Mouse (Mus musculus) left cerebral cortex, adult 8-10 months (tissue): ENCODE results near the gene Rrp12. TPM values are rescaled to one million over a fixed set of nuclear protein-coding genes. Genes with fewer than 3 reads are reported as not detected.
A peak's percentile ranks its signal among the peaks of the same experiment; 100 is the strongest.

Source experiments
- DNase-seq, 2 experiments: peaks; one replicate each; pipeline ENCODE4 v3.0.0; 2022; ENCODE audit warnings: low spot score in 2 of 2
- total RNA-seq, 4 experiments: library from RNA; stranded (reverse); gene quantifications; 2 replicates each; pipeline ENCODE4 v1.2.4; 2022

Rrp12 gene
- total RNA-seq, 4 experiments from 2014 or later = 30.1 to 33.4 (median 30.9) TPM

DNA sequence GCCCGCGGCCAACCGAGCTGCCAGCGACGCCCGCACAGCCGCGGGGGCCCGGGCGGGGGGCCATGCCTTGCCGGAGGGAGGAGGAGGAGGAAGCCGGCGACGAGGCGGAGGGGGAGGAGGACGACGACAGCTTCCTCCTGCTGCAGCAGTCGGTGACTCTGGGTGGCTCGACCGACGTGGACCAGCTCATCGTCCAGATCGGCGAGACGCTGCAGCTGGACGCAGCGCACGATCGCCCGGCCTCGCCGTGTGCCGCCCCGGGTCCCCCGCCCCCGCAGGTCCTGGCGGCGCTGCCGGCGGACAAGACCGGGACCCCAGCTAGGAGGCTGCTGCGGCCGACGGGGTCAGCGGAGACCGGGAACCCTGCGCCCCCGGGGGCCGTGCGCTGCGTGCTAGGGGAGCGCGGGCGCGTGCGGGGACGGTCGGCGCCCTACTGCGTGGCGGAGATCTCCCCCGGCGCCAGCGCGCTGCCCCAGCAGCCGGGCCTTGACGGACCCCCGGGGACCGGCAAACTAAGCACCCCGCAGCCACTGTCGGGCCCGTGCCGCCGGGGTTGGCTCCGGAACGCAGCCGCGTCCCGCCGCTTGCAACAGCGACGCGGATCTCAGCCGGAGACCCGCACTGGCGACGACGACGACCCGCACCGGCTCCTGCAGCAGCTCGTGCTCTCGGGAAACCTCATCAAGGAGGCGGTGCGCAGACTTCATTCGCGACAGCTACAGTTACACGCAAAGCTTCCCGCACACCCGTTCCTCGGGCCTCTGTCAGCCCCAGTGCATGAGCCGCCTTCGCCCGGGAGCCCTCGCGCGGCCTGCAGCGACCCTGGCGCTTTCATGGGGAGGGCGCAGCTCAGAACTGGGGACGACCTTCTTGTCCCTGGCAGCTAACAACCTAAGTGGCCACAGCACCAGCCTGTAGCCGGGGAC lies 65.6 kb downstream of the Rrp12 start:
- peak; percentile 40 to 49 for DNase-seq

DNA sequence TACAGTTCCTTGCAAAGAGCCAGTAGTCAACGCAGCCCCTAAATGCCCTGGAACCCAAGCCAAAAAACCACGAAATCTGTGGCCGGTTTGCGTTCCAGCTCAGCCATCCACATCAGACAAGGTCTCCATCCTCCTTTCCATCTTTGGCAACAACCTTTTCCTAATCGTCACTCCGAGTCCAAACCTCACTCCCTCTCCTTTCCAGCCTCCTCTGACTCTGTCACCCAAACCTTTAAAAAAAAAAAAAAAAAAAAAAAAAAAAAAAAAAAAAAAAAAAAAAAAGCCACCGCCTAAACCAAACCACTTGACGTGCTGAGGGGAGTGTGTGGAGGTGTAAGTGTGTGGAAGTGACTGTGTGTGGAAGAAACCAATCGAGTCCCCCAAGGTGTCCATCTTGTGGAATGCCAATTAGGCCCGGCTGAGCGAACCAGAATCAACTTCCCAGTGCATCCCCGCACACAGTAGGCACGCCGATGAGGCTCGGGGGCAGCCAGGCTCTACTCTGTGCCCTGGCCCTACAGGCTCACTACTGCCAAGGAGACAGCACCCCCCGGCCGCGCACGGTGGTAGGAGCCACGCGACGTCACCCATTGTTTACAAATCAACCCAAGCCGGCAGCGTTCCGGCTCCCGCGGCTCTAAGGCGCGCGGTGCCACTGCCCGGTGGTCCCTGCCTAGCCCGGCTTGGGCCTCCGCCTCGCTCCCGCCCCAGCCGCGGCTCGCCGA lies 66.4 kb downstream of the Rrp12 start, which contains the start of gene Frat1:
Gene Frat1, plus strand, starts transcription at position 590 of the 725 bp plus-strand sequence.
- DNase-seq = peak; percentile 89 to 91

GRCm38 (mm10) chr19:41828941-41829340 lies 67.0 kb downstream of the Rrp12 start:
- no peak for DNase-seq

- DNase-seq = no peak
Measured at GRCm38 (mm10) chr19:41826529-41826928, 69.4 kb downstream of the Rrp12 start.

- DNase-seq = no peak
Measured at GRCm38 (mm10) chr19:41824950-41825349, 71.0 kb downstream of the Rrp12 start.

GRCm38 (mm10) chr19:41822589-41822988 lies 73.4 kb downstream of the Rrp12 start:
- DNase-seq = no peak

- DNase-seq = no peak
Measured at GRCm38 (mm10) chr19:41821436-41821835, 74.5 kb downstream of the Rrp12 start.

- DNase-seq = no peak
Measured at GRCm38 (mm10) chr19:41818749-41819148, 77.2 kb downstream of the Rrp12 start.

GRCm38 (mm10) chr19:41817325-41817724 lies 78.6 kb downstream of the Rrp12 start:
- no peak for DNase-seq

- no peak for DNase-seq
Measured at GRCm38 (mm10) chr19:41816915-41817314, 79.1 kb downstream of the Rrp12 start.

GRCm38 (mm10) chr19:41816410-41816809 lies 79.6 kb downstream of the Rrp12 start:
- DNase-seq = no peak

GRCm38 (mm10) chr19:41813374-41813773 lies 82.6 kb downstream of the Rrp12 start:
- DNase-seq = no peak

Other genes with a start within 250 kb of the Rrp12 start
- gene Slit1, start 152.5 kb downstream of the Rrp12 start, total RNA-seq = 10 to 100 TPM; 43.6 to 51.7 (median 48.7) TPM
- gene Arhgap19, start 94.1 kb downstream of the Rrp12 start, total RNA-seq = 1 to 10 TPM; 3.2 to 5.5 (median 3.8) TPM
- gene Frat1, start 66.2 kb downstream of the Rrp12 start, total RNA-seq = 10 to 100 TPM; 18.5 to 22.1 (median 20.7) TPM
- gene Frat2, start 48.0 kb downstream of the Rrp12 start, total RNA-seq = 1 to 10 TPM; 5.9 to 8.2 (median 6.5) TPM
- 100 to 1,000 TPM; 554 to 587 (median 579) TPM for gene Pgam1, start 15.8 kb upstream of the Rrp12 start, total RNA-seq
- 10 to 100 TPM; 26.0 to 31.7 (median 29.0) TPM for gene Exosc1, start 37.2 kb upstream of the Rrp12 start, total RNA-seq
- gene Zdhhc16, start 37.3 kb upstream of the Rrp12 start, total RNA-seq = 10 to 100 TPM; 38.1 to 43.7 (median 42.7) TPM
- 10 to 100 TPM; 29.3 to 43.8 (median 34.7) TPM for gene Mms19, start 85.0 kb upstream of the Rrp12 start, total RNA-seq
- 10 to 100 TPM; 12.0 to 13.2 (median 12.5) TPM for gene Ubtd1, start 85.6 kb upstream of the Rrp12 start, total RNA-seq
- gene Ankrd2, start 139.8 kb upstream of the Rrp12 start, total RNA-seq = under 1 TPM in 2 of 4 experiments, not detected in 2; 0.62 to 0.81 TPM
- 1 to 10 TPM; 4.8 to 6.0 (median 5.2) TPM for gene Hoga1, start 149.4 kb upstream of the Rrp12 start, total RNA-seq
- 1 to 10 TPM in 1 of 4 experiments, under 1 TPM in 3; 0.36 to 1.2 (median 0.84) TPM for gene 4933411K16Rik, start 156.1 kb upstream of the Rrp12 start, total RNA-seq
- gene Morn4, start 190.2 kb upstream of the Rrp12 start, total RNA-seq = 10 to 100 TPM; 64.8 to 72.4 (median 68.3) TPM
- gene Pi4k2a, start 194.3 kb upstream of the Rrp12 start, total RNA-seq = 10 to 100 TPM; 64.0 to 69.1 (median 66.9) TPM
- 10 to 100 TPM; 28.3 to 30.5 (median 29.8) TPM for gene Avpi1, start 232.9 kb upstream of the Rrp12 start, total RNA-seq